Comparison of ENCODE assay signal across 19 mouse cellular contexts in genomic region chr5:105702580-105703285, GRCm38 (mm10). TPM values are rescaled to one million over a fixed set of nuclear protein-coding genes. Genes with fewer than 3 reads are reported as not detected.
DNase-seq lines count a peak whose midpoint lies in the region; ATAC-seq and TF ChIP-seq lines count a peak whose summit lies in the region.
"Had no signal": no experiment of that assay in that cellular context is flagged by ENCODE, and none has a peak within 500 bp of the region (broad histone marks: within the 10 kb centered on the region; RNA-seq: fewer than 3 reads in every experiment).

No protein-coding gene starts in this region.

- H3K9me3 ChIP-seq in megakaryocyte, embryonic 14.5 days, result no peaks in the 10 kb centered on the region
- no peaks in the 10 kb centered on the region for H3K9me3 ChIP-seq in intestine, postnatal 0 days (ENCODE audit: control insufficient read depth)
- no peaks in the 10 kb centered on the region for H3K9me3 ChIP-seq in liver, embryonic 12.5 days (replicated peaks)
- no peaks in the 10 kb centered on the region for H3K9me3 ChIP-seq in forebrain, embryonic 16.5 days (ENCODE audit: control insufficient read depth, low read length)
- H3K9me3 ChIP-seq: embryonic facial prominence, embryonic 12.5 days; forebrain, embryonic 12.5 days; heart, embryonic 15.5 days; hindbrain, embryonic 15.5 days; limb, embryonic 15.5 days; midbrain, embryonic 12.5 days; neural tube, embryonic 12.5 days; stomach, embryonic 15.5 days had no signal

- WGBS in intestine, postnatal 0 days, result 54% methylated on average over 9 of the region's 9 CpGs
- WGBS in liver, embryonic 12.5 days (ENCODE audit: insufficient replicate concordance), result 33% methylated on average over 9 of the region's 9 CpGs
- 90% methylated on average over 9 of the region's 9 CpGs for WGBS in forebrain, embryonic 16.5 days

- peak overlapping the region; percentile 77 for H3K27ac ChIP-seq in intestine, postnatal 0 days (ENCODE audit: low read depth, low read length)
- H3K27ac ChIP-seq in liver, embryonic 12.5 days, result peak overlapping the region; percentile 24; the same call in 1 of the 2 replicates
- H3K27ac ChIP-seq in forebrain, embryonic 16.5 days (ENCODE audit: low read length), result no peak overlapping the region
- H3K27ac ChIP-seq: embryonic facial prominence, embryonic 12.5 days; forebrain, embryonic 12.5 days; heart, embryonic 15.5 days; limb, embryonic 15.5 days; midbrain, embryonic 12.5 days; neural tube, embryonic 12.5 days; stomach, embryonic 15.5 days had no signal

- H3K4me2 ChIP-seq in intestine, postnatal 0 days (replicated peaks; ENCODE audit: low read depth), result peak overlapping the region; percentile 28
- peak overlapping the region; percentile 37 for H3K4me2 ChIP-seq in liver, embryonic 12.5 days
- H3K4me2 ChIP-seq in forebrain, embryonic 16.5 days (ENCODE audit: low read length), result no peak overlapping the region
- H3K4me2 ChIP-seq: embryonic facial prominence, embryonic 12.5 days; heart, embryonic 15.5 days; limb, embryonic 15.5 days had no signal

- H3K4me1 ChIP-seq in megakaryocyte, embryonic 14.5 days, result peaks cover 77% of the 10 kb centered on the region
- H3K4me1 ChIP-seq in intestine, postnatal 0 days (replicated peaks; ENCODE audit: control insufficient read depth, insufficient read depth, low read length), result 0 out of 2 replicates have a peak, but pooled peaks cover 5% of the 10 kb centered on the region
- peaks cover 69% of the 10 kb centered on the region for H3K4me1 ChIP-seq in liver, embryonic 12.5 days
- H3K4me1 ChIP-seq in forebrain, embryonic 16.5 days (replicated peaks; ENCODE audit: control insufficient read depth, insufficient read depth, low read length), result peaks cover 53% of the 10 kb centered on the region

- no peak for DNase-seq in cerebellum, adult 11 months
- DNase-seq in adrenal gland, postnatal 10 days, result no peak
- DNase-seq: gastrocnemius, postnatal 14 days; right cerebral cortex, adult 18-20 months; thymus, postnatal 36 days had no signal

- no peak overlapping the region for H3K9ac ChIP-seq in intestine, postnatal 0 days (ENCODE audit: low read depth, low read length)
- H3K9ac ChIP-seq in liver, embryonic 12.5 days, result no peak overlapping the region
- H3K9ac ChIP-seq in forebrain, embryonic 16.5 days (replicated peaks; ENCODE audit: low read depth, low read length), result no peak overlapping the region
- H3K9ac ChIP-seq: embryonic facial prominence, embryonic 12.5 days; forebrain, embryonic 12.5 days; heart, embryonic 15.5 days; hindbrain, embryonic 15.5 days; limb, embryonic 15.5 days; midbrain, embryonic 12.5 days; neural tube, embryonic 12.5 days; stomach, embryonic 15.5 days had no signal

- peaks cover 47% of the 10 kb centered on the region for H3K36me3 ChIP-seq in megakaryocyte, embryonic 14.5 days (replicated peaks; ENCODE audit: low read length)
- H3K36me3 ChIP-seq in intestine, postnatal 0 days (ENCODE audit: control insufficient read depth, insufficient read depth), result no peaks in the 10 kb centered on the region
- H3K36me3 ChIP-seq in liver, embryonic 12.5 days, result no peaks in the 10 kb centered on the region
- H3K36me3 ChIP-seq in forebrain, embryonic 16.5 days (ENCODE audit: control insufficient read depth, insufficient read depth), result no peaks in the 10 kb centered on the region
- H3K36me3 ChIP-seq: embryonic facial prominence, embryonic 12.5 days; heart, embryonic 15.5 days; hindbrain, embryonic 15.5 days; limb, embryonic 15.5 days; stomach, embryonic 15.5 days had no signal

- TF ChIP-seq CTCF in intestine, postnatal 0 days (IDR thresholded peaks at IDR 0.05; ENCODE audit: low read depth), result no peak

- H3K27me3 ChIP-seq in megakaryocyte, embryonic 14.5 days (replicated peaks), result no peaks in the 10 kb centered on the region
- no peaks in the 10 kb centered on the region for H3K27me3 ChIP-seq in intestine, postnatal 0 days (replicated peaks; ENCODE audit: control insufficient read depth, insufficient read depth, low read length)
- peaks cover 21% of the 10 kb centered on the region for H3K27me3 ChIP-seq in liver, embryonic 12.5 days (replicated peaks)
- no peaks in the 10 kb centered on the region for H3K27me3 ChIP-seq in forebrain, embryonic 16.5 days (replicated peaks; ENCODE audit: control insufficient read depth, insufficient read depth, low read length)
- H3K27me3 ChIP-seq: forebrain, embryonic 12.5 days; heart, embryonic 15.5 days; hindbrain, embryonic 15.5 days; limb, embryonic 15.5 days; neural tube, embryonic 12.5 days; stomach, embryonic 15.5 days had no signal

- H3K4me3 ChIP-seq in megakaryocyte, embryonic 14.5 days (replicated peaks), result peak overlapping the region; percentile 88
- no peak overlapping the region for H3K4me3 ChIP-seq in intestine, postnatal 0 days (ENCODE audit: low read depth, low read length)
- H3K4me3 ChIP-seq in liver, embryonic 12.5 days, result no peak overlapping the region
- no peak overlapping the region for H3K4me3 ChIP-seq in forebrain, embryonic 16.5 days (replicated peaks; ENCODE audit: low read length)
- H3K4me3 ChIP-seq: embryonic facial prominence, embryonic 12.5 days; forebrain, embryonic 12.5 days; heart, embryonic 15.5 days; hindbrain, embryonic 15.5 days; limb, embryonic 15.5 days; midbrain, embryonic 12.5 days; neural tube, embryonic 12.5 days; stomach, embryonic 15.5 days had no signal

- ATAC-seq in megakaryocyte, adult 5-6 weeks (ENCODE audit: poor library complexity, severe bottlenecking), result no peak
- ATAC-seq in intestine, postnatal 0 days, result peak; percentile 50
- ATAC-seq in liver, embryonic 12.5 days, result peak; percentile 30
- ATAC-seq in forebrain, embryonic 16.5 days, result no peak
- ATAC-seq in granulocyte monocyte progenitor cell, adult 5-6 weeks (replicated peaks; ENCODE audit: poor library complexity, severe bottlenecking), result no peak

RNA-seq across cellular contexts. Expression of gene Lrrc8d, which starts 3.0 kb away (rescaled TPM):
- polyA plus RNA-seq in megakaryocyte, embryonic 14.5 days (2012; ENCODE audit: insufficient read depth, low replicate concordance), result 13.5 and 27.0 TPM in 2 replicates
- 79.7 and 88.1 TPM in 2 replicates for total RNA-seq in megakaryocyte, adult 5-6 weeks (2015)
- 38.6 and 50.0 TPM in 2 replicates for total RNA-seq in megakaryocyte, adult 5-6 weeks (2017)
- polyA plus RNA-seq in intestine, postnatal 0 days (2015; fragmentation: Nextera tagmentation; extraction: Ambion mirVana), result 14.5 and 15.3 TPM in 2 replicates
- 14.5 and 15.4 TPM in 2 replicates for polyA plus RNA-seq in liver, embryonic 12.5 days (2016; fragmentation: Nextera tagmentation; extraction: Ambion mirVana)
- polyA plus RNA-seq in forebrain, embryonic 16.5 days (2015; fragmentation: Nextera tagmentation; extraction: Ambion mirVana), result 37.5 and 40.8 TPM in 2 replicates
- 10 to 100 TPM; 61.3 to 77.2 TPM for total RNA-seq in adrenal gland, postnatal 10 days (2021)
- total RNA-seq in granulocyte monocyte progenitor cell, adult 5-6 weeks (2014; fragmentation: Nextera tagmentation), result 44.6 and 45.0 TPM in 2 replicates
- 15.5 and 15.7 TPM in 2 replicates for total RNA-seq in granulocyte monocyte progenitor cell, adult 5-6 weeks (2017)

Comparison
In these comparisons a context has a peak if more than half of its experiments do, and no peak if none do; other contexts are left out.
1. ATAC-seq: peak in intestine, postnatal 0 days (single experiment) and liver, embryonic 12.5 days (single experiment); none in megakaryocyte, adult 5-6 weeks (single experiment), forebrain, embryonic 16.5 days (single experiment) and granulocyte monocyte progenitor cell, adult 5-6 weeks (single experiment).